Mouse (Mus musculus): Measurements from ENCODE around the gene Pnma1. TPM values are rescaled to one million over a fixed set of nuclear protein-coding genes. Genes with fewer than 3 reads are reported as not detected.

The Pnma1 gene
- total and polyA plus RNA-seq, 3 experiments: 0.31 to 0.46 TPM; not detected in 1

DNA sequence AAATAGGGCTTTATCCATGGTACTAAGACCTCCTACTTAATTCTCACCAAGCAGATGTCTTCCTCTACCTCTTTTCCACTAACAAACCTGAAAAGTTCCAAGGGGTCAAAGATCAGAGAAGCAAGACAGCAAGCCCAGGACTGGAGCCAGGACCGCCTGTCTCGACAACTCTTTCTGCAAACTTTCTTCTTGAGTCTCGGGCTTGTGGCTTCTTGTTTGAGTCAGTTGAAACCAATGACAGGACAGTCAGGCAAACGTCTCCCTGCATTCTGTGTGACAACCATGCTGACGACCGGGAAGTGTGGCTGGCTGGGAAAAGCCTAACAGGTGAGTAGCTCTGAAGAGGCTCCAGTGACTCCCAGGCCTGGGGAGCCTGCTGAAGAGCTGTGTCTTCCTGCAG is 37.3 kb upstream of the Pnma1 start:
- H3K4me3 ChIP-seq (ENCODE audit: control insufficient read depth in 1 of 2, insufficient read depth in 1 of 2, low read depth in 2 of 2, low read length in 2 of 2): no peak overlapping the region
- peaks cover 11 to 39% of the 10 kb centered on the region in 2 experiments for H3K4me1 ChIP-seq (ENCODE audit: control insufficient read depth in 1 of 2, insufficient read depth in 2 of 2, low read length in 2 of 2)
- H3K27me3 ChIP-seq (ENCODE audit: control insufficient read depth in 1 of 2, insufficient read depth in 2 of 2, low read length in 2 of 2): no peaks in the 10 kb centered on the region
- no peak for DNase-seq (ENCODE audit: low read depth, low spot score)
- no peak overlapping the region for H3K9ac ChIP-seq (ENCODE audit: control insufficient read depth, low read depth, low read length, poor library complexity, severe bottlenecking)
- H3K27ac ChIP-seq (ENCODE audit: control insufficient read depth, low read depth, low read length): no peak overlapping the region
- no peaks in the 10 kb centered on the region for H3K9me3 ChIP-seq (replicated peaks; ENCODE audit: insufficient read depth, low read length)
- TF ChIP-seq MEF2A (IDR thresholded peaks at IDR 0.05; ENCODE audit: extremely low read depth, insufficient replicate concordance, low read depth, low read length, poor library complexity, severe bottlenecking) (no peak), MAZ (IDR thresholded peaks at IDR 0.05; ENCODE audit: low read depth, low read length) (no peak), SMC3 (IDR thresholded peaks at IDR 0.05; ENCODE audit: low read depth, low read length) (no peak), MYB (IDR thresholded peaks at IDR 0.05; ENCODE audit: low read depth, low read length) (no peak), POLR2AphosphoS5 (IDR thresholded peaks at IDR 0.05; ENCODE audit: borderline replicate concordance, low read depth, low read length) (no peak), CTCF (IDR thresholded peaks at IDR 0.05 in 2 of 3, conservative IDR thresholded peaks at IDR 0.05 in 1 of 3; ENCODE audit: control insufficient read depth in 1 of 3, insufficient read depth in 1 of 3, low read depth in 2 of 3, low read length in 3 of 3, poor library complexity in 1 of 3, severe bottlenecking in 1 of 3) (no peak), CHD2 (IDR thresholded peaks at IDR 0.05; ENCODE audit: low read length) (no peak), NELFE (IDR thresholded peaks at IDR 0.05; ENCODE audit: low read depth, low read length) (no peak), CHD1 (IDR thresholded peaks at IDR 0.05; ENCODE audit: low read depth, low read length) (no peak), NRF1 (IDR thresholded peaks at IDR 0.05; ENCODE audit: insufficient read depth, low read depth, low read length, poor library complexity, severe bottlenecking) (no peak), GABPA (IDR thresholded peaks at IDR 0.05; ENCODE audit: low read depth, low read length) (no peak), ZC3H11A (IDR thresholded peaks at IDR 0.05; ENCODE audit: low read depth, low read length) (no peak), ZNF384 (IDR thresholded peaks at IDR 0.05; ENCODE audit: low read depth, low read length) (no peak)
- peaks cover 93% of the 10 kb centered on the region for H3K79me2 ChIP-seq (ENCODE audit: control insufficient read depth, insufficient read depth, low read length, poor library complexity)
- peaks cover 10 to 23% of the 10 kb centered on the region in 2 experiments for H3K36me3 ChIP-seq (ENCODE audit: control insufficient read depth in 1 of 2, insufficient read depth in 2 of 2, low read length in 2 of 2)

DNA sequence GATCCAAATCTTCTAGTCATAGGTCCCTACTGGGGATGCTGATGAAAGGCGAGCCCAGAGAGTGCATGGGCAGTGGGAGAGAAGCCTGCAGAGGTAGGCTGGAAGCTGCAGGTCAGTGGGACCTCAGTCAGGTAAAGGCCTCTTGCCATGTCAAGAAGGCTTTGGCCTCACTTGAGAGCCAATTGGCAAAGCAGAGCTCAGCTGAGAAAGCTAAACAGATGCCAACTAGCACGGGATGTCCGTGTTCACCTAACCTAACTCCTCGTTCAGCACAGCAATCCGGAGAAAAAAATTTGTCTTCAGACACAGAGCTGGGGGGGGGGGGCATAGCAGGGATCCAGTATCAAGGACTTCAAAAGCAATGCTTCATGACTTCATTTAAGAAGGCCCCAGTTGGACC is 36.7 kb upstream of the Pnma1 start:
- H3K27ac ChIP-seq (ENCODE audit: control insufficient read depth, low read depth, low read length): no peak overlapping the region
- TF ChIP-seq ZKSCAN1 (IDR thresholded peaks at IDR 0.05; ENCODE audit: low read depth, low read length) (no peak), RAD21 (IDR thresholded peaks at IDR 0.05; ENCODE audit: low read depth, low read length) (no peak), ZNF384 (IDR thresholded peaks at IDR 0.05; ENCODE audit: low read depth, low read length) (no peak), CTCF (IDR thresholded peaks at IDR 0.05 in 2 of 3, conservative IDR thresholded peaks at IDR 0.05 in 1 of 3; ENCODE audit: control insufficient read depth in 1 of 3, insufficient read depth in 1 of 3, low read depth in 2 of 3, low read length in 3 of 3, poor library complexity in 1 of 3, severe bottlenecking in 1 of 3) (no peak), RCOR1 (IDR thresholded peaks at IDR 0.05; ENCODE audit: low read depth, low read length) (no peak), GATA1 (IDR thresholded peaks at IDR 0.05; ENCODE audit: low read depth, low read length) (no peak), CHD1 (IDR thresholded peaks at IDR 0.05; ENCODE audit: low read depth, low read length) (no peak), NRF1 (IDR thresholded peaks at IDR 0.05; ENCODE audit: insufficient read depth, low read depth, low read length, poor library complexity, severe bottlenecking) (no peak), GABPA (IDR thresholded peaks at IDR 0.05; ENCODE audit: low read depth, low read length) (no peak), POLR2A (IDR thresholded peaks at IDR 0.05; ENCODE audit: control insufficient read depth in 1 of 2, insufficient read depth in 1 of 2, low read depth in 1 of 2, low read length in 2 of 2, poor library complexity in 1 of 2) (no peak), MXI1 (IDR thresholded peaks at IDR 0.05; ENCODE audit: low read depth, low read length) (no peak), MYB (IDR thresholded peaks at IDR 0.05; ENCODE audit: low read depth, low read length) (no peak), TBP (IDR thresholded peaks at IDR 0.05; ENCODE audit: low read depth, low read length) (no peak), HCFC1 (IDR thresholded peaks at IDR 0.05; ENCODE audit: low read depth, low read length) (no peak), EP300 (IDR thresholded peaks at IDR 0.05; ENCODE audit: low read depth in 1 of 2, low read length in 2 of 2) (no peak), USF2 (IDR thresholded peaks at IDR 0.05; ENCODE audit: borderline replicate concordance in 1 of 2, insufficient read depth in 1 of 2, low read depth in 1 of 2, low read length in 2 of 2) (no peak), ZMIZ1 (IDR thresholded peaks at IDR 0.05; ENCODE audit: low read depth, low read length) (no peak), MYC (IDR thresholded peaks at IDR 0.05; ENCODE audit: low read depth, low read length) (no peak)
- no peak overlapping the region for H3K4me3 ChIP-seq (ENCODE audit: control insufficient read depth in 1 of 2, insufficient read depth in 1 of 2, low read depth in 2 of 2, low read length in 2 of 2)
- no peak overlapping the region for H3K9ac ChIP-seq (ENCODE audit: control insufficient read depth, low read depth, low read length, poor library complexity, severe bottlenecking)
- peaks cover 93% of the 10 kb centered on the region for H3K79me2 ChIP-seq (ENCODE audit: control insufficient read depth, insufficient read depth, low read length, poor library complexity)
- H3K4me1 ChIP-seq (ENCODE audit: control insufficient read depth in 1 of 2, insufficient read depth in 2 of 2, low read length in 2 of 2): peaks cover 17 to 44% of the 10 kb centered on the region in 2 experiments
- H3K9me3 ChIP-seq (replicated peaks; ENCODE audit: insufficient read depth, low read length): no peaks in the 10 kb centered on the region
- DNase-seq (ENCODE audit: low read depth, low spot score): no peak
- no peaks in the 10 kb centered on the region for H3K27me3 ChIP-seq (ENCODE audit: control insufficient read depth in 1 of 2, insufficient read depth in 2 of 2, low read length in 2 of 2)
- H3K36me3 ChIP-seq (ENCODE audit: control insufficient read depth in 1 of 2, insufficient read depth in 2 of 2, low read length in 2 of 2): peaks cover 9 to 29% of the 10 kb centered on the region in 2 experiments; a peak in 3 of 4 replicates

Measured in MEL (cell line).